Mouse (Mus musculus) A20 (cell line): ENCODE data around the gene Cdhr1.

ENCODE experiments used
- DNase-seq: peaks from one replicate; pipeline ENCODE4 v3.0.0-alpha.2; 2011; ENCODE audit warnings: low read depth, low spot score

Cdhr1 gene

DNA sequence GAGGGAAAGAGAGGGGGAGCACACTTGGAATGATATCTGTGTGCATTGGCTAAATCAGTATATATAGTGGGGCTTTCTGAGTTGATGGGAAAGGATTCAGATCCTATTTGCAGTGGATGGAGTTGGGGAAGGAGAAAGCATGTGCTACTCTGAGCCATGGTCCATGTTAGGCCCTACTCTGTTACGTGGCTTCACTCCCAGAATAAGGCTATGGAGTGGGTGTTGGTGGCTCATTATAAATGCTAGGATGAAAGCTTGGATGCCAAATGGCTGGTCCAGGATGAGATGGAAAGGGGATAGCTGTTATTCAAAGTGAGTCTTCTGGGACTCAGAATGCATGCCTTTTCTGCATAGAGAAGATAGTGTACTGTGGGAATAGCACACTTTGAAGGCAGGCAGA lies 17.4 kb downstream of the Cdhr1 start:
- no peak for DNase-seq

DNA sequence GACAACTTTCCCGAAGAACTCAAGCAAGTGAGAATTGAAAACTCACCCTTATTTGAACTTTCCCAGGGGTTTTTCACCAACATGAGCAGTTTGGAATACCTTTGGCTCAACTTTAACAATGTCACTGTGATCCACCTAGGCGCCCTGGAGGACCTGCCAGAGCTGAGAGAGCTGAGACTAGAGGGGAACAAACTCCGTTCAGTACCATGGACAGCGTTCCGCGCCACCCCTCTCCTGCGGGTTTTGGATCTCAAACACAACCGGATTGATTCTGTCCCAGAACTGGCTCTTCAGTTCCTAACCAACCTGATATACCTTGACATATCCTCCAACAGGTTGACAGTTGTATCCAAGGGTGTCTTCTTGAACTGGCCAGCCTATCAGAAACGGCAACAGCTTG lies 29.6 kb downstream of the Cdhr1 start:
- peak; percentile 6 for DNase-seq

- DNase-seq, result no peak
Measured at GRCm38 (mm10) chr14:37067629-37068028, 30.5 kb downstream of the Cdhr1 start, which contains the start of gene Lrit2. Lrit2 (plus strand) TSS chr14:37067929.

DNA sequence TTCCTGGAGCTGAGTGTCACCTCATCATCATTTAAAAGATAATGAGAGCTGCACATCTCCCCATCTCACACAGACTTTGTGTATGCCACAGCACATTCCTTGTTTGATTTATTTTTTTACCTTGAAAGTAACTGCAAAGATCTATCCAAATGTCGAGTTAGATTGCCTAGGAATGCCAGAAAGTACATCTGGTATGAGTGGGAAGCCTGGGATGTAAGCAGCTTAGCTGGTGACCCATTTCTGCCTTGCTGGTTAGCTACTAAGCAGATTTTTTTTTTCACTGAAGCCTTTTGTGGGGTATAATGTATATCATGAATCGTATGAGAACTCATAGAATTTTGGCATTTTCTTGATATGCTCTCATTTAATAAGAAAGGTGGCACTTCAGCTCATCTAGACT lies 31.5 kb downstream of the Cdhr1 start:
- no peak for DNase-seq

GRCm38 (mm10) chr14:37064849-37065248 lies 33.3 kb downstream of the Cdhr1 start:
- no peak for DNase-seq

DNA sequence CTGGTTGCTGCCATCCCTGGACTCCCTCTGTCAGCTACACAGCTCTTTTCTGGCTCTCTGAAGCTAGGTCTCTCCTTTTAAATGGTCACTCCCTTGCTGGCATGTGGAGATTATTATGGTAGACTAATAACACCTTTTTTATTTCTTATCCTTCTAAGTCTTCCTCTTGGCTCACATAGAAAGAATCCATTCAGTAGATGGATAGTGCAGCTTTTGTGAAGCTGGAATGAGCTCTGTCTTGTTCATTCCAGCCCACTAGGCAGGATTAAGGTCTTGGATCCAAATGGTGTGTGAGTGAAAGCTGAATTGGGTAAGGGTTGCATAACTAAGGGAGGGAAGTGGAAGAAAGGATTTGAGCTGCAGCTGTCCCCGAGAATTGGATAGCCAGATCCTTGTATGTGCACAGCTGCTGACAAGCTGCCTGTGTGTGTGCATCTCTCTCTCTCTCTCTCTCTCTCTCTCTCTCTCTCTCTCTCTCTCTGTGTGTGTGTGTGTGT lies 49.2 kb downstream of the Cdhr1 start, which contains the start of gene Rgr:
Gene Rgr, minus strand, starts transcription at position 51 of the 497 bp plus-strand sequence.
- no peak for DNase-seq

- DNase-seq, result peak; percentile 18
Measured at GRCm38 (mm10) chr14:37034432-37034831, 63.7 kb downstream of the Cdhr1 start.

- DNase-seq, result peak; percentile 55
Measured at GRCm38 (mm10) chr14:37033241-37033640, 64.9 kb downstream of the Cdhr1 start.

- no peak for DNase-seq
Measured at GRCm38 (mm10) chr14:37032481-37033104, 65.6 kb downstream of the Cdhr1 start.

DNA sequence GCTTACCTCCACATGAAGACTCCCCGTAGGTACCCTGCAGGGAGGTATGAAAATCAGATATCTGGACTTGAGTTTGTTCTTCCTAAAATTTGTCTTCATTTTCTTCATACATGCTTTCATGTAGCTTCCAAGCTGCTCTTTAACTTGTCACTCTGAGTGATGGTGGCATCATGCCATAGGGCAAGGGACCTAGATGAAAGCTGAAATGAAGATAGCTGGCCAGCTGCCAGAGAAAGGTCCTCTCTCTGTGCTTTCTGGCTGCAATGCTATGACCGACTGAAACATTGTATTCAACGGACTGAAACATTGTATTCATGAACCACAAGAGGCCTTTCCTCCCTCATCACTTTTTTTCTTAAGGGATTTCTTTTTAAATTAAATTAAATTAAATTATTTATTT lies 69.6 kb downstream of the Cdhr1 start:
- DNase-seq, result no peak

- no peak for DNase-seq
Measured at GRCm38 (mm10) chr14:37027951-37028350, 70.2 kb downstream of the Cdhr1 start.
